Mouse (Mus musculus): ENCODE measurements around the gene Dgke. TPM values are rescaled to one million over a fixed set of nuclear protein-coding genes. Genes with fewer than 3 reads are reported as not detected.

Dgke gene
- polyA plus RNA-seq, 1 experiment, result 3.4 TPM

DNA sequence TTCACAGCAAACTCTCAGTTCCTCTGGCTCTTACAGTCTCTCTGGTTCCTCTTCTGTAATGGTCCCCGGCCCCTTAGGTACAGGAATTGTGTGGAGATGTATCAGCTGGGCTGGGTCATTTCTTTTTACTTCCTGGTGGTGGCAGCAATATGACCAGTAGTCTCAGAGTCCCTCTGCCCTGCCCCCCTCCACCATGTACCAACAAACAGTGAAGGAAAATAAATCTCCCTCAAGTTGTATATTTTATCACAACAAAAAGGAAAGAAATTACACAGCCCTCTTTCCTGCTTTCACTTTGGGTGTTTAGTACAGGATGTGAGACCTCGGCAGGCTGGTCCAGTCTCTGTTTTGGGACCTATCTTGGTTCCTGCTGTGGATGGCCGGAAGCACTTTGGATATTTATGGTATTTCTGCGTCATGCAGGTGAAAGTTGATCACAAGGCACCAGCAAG lies 9.7 kb upstream of the Dgke start:
- Histone ChIP-seq H3K4me3 (ENCODE audit: insufficient read depth, low read length) (no peak overlapping the region), H3K4me1 (ENCODE audit: control insufficient read depth, insufficient read depth, low read length) (peaks cover 13% of the 10 kb centered on the region)

DNA sequence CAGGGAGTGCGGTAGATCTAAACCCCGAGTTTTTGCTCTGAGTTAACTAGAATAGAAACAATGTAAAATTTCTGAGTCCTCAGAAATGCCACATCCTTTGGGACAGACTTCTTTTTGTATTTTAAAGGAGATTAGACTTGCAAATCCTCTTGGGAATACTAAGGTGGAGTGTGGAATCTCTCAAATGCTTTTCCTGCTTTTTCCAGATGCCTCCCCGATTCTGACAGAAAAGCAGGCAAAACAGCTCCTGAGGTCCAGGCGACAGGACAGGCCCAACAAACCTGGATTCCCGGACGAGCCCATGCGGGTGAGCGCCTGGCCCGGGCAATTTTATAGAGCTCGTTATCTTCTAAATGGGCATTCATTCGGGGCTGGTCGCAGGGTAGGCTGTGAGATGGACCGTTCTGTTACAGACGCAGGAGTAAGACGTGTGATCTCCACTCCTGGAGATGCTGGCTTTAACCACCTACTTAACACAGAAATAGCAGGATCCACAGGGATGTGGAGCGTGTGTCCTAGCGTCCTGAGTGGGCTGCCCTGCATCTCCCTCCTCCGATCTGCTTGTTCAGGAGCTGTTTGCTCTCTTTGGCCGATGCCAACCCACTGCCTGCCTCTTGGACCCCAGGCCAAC lies 8.2 kb upstream of the Dgke start:
- H3K4me1 ChIP-seq (ENCODE audit: control insufficient read depth, insufficient read depth, low read length), result peaks cover 7% of the 10 kb centered on the region
- H3K27ac ChIP-seq (ENCODE audit: insufficient read depth, low read depth, low read length), result no peak overlapping the region
- TF ChIP-seq CTCF (IDR thresholded peaks at IDR 0.05; ENCODE audit: low read depth, low read length) (no peak), POLR2A (IDR thresholded peaks at IDR 0.05; ENCODE audit: borderline replicate concordance, low read depth, low read length) (no peak)
- H3K4me3 ChIP-seq (ENCODE audit: insufficient read depth, low read length), result no peak overlapping the region

More for the DNA sequence above, 9.7 kb upstream of the Dgke start:
- peak overlapping the region; percentile 7; the same call in 1 of the 2 replicates for H3K27ac ChIP-seq (ENCODE audit: insufficient read depth, low read depth, low read length)
- 0 out of 2 replicates have a peak, but pooled peaks have one; percentile 9 for TF ChIP-seq CTCF (IDR thresholded peaks at IDR 0.05; ENCODE audit: low read depth, low read length)
- no peak for TF ChIP-seq POLR2A (IDR thresholded peaks at IDR 0.05; ENCODE audit: borderline replicate concordance, low read depth, low read length)

DNA sequence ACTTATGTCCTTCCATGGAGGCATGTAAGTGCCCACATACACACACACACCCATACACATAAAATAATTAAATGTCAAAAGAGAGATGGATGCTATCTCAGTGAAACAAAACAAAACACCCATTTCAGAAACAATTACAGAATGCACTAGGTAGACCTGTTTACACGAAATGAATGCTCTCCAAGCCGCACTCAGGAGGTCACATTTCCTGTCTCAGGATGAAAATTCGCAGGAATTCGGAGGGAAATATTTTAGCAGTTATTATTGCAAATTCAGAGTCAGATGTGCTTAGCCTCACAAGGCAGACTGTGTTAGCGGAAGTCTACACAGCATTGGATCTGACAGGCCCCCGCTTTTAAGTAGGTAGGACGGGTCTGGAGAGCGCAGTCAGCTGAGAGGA lies 6.9 kb upstream of the Dgke start, which contains the start of gene Gm525:
Gene Gm525, plus strand, starts transcription at position 301 of the 400 bp plus-strand sequence.
- no peak for TF ChIP-seq CTCF (IDR thresholded peaks at IDR 0.05; ENCODE audit: low read depth, low read length)
- TF ChIP-seq POLR2A (IDR thresholded peaks at IDR 0.05; ENCODE audit: borderline replicate concordance, low read depth, low read length), result no peak
- Histone ChIP-seq H3K4me3 (ENCODE audit: insufficient read depth, low read length) (no peak within 1 kb of the TSS), H3K4me1 (ENCODE audit: control insufficient read depth, insufficient read depth, low read length) (peaks cover 7% of the 10 kb centered on the region), H3K27ac (ENCODE audit: insufficient read depth, low read depth, low read length) (no peak within 1 kb of the TSS)

DNA sequence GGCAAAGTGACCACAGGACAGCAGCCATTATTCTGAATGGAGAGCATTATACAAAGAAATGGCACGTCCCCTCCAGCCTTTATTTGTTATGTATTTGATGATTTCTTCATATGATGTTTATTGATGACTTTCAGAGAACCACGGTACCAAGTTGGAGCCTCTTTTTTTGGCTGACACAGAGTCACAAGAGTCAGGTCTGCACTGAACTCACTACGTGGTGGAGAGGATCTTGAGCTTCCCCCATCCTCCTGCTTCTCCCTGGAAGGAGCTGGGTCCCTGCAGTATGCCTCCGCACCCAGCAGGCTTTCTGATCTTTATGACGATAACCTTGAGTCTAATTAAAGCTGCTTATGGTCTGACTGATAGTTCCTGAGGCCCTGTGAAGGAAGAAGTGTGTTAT lies 4.9 kb upstream of the Dgke start:
- H3K4me3 ChIP-seq (ENCODE audit: insufficient read depth, low read length), result no peak overlapping the region

DNA sequence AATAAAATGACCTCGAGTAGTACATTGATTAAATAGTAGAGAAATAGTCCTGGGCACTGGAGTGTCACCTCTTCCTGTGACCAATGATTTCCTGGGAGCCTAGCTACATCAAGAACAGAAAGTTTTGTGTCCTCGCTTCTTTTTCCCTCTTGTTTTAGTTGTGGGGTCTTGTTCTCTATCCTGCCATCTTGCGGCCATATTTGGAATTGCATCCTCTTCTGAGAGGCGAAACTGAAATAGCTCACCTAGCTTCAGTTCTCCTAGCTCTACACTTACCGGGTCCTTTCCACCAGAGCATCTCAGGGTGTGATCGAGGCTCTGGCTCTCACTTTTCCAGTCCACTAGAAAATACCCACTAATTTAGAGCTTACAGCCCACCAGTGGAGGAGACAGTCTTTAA lies 2.7 kb upstream of the Dgke start:
- H3K4me3 ChIP-seq (ENCODE audit: insufficient read depth, low read length), result no peak overlapping the region
- no peaks in the 10 kb centered on the region for H3K4me1 ChIP-seq (ENCODE audit: control insufficient read depth, insufficient read depth, low read length)
- H3K27ac ChIP-seq (ENCODE audit: insufficient read depth, low read depth, low read length), result no peak overlapping the region
- TF ChIP-seq CTCF (IDR thresholded peaks at IDR 0.05; ENCODE audit: low read depth, low read length) (no peak; the same call in 1 of the 2 replicates), POLR2A (IDR thresholded peaks at IDR 0.05; ENCODE audit: borderline replicate concordance, low read depth, low read length) (no peak)

More for the DNA sequence above, 4.9 kb upstream of the Dgke start:
- H3K4me1 ChIP-seq (ENCODE audit: control insufficient read depth, insufficient read depth, low read length), result peaks cover 5% of the 10 kb centered on the region
- H3K27ac ChIP-seq (ENCODE audit: insufficient read depth, low read depth, low read length), result no peak overlapping the region
- TF ChIP-seq CTCF (IDR thresholded peaks at IDR 0.05; ENCODE audit: low read depth, low read length), result no peak
- TF ChIP-seq POLR2A (IDR thresholded peaks at IDR 0.05; ENCODE audit: borderline replicate concordance, low read depth, low read length), result no peak

DNA sequence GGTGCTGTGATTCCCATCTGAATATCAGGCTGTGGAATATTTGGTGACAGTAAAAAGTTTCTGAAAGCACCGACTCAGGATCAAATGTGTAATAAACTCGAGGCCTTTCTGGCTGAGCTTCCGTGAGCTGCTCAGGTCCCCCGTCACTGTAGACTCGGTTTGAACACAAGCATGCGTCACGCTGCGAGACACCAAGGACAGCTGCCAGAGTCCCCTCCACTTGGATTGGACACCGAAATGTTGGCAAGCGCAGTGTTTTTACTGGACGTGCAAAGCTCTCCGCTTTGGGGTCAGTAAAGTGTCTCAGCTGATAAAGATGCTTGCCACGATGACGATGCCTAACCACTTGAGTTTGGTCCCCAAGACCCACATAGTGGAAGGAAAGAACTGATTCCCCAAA lies 2.0 kb upstream of the Dgke start:
- TF ChIP-seq POLR2A (IDR thresholded peaks at IDR 0.05; ENCODE audit: borderline replicate concordance, low read depth, low read length) (no peak), CTCF (IDR thresholded peaks at IDR 0.05; ENCODE audit: low read depth, low read length) (no peak)
- Histone ChIP-seq H3K27ac (ENCODE audit: insufficient read depth, low read depth, low read length) (no peak overlapping the region), H3K4me1 (ENCODE audit: control insufficient read depth, insufficient read depth, low read length) (no peaks in the 10 kb centered on the region), H3K4me3 (ENCODE audit: insufficient read depth, low read length) (no peak overlapping the region)

DNA sequence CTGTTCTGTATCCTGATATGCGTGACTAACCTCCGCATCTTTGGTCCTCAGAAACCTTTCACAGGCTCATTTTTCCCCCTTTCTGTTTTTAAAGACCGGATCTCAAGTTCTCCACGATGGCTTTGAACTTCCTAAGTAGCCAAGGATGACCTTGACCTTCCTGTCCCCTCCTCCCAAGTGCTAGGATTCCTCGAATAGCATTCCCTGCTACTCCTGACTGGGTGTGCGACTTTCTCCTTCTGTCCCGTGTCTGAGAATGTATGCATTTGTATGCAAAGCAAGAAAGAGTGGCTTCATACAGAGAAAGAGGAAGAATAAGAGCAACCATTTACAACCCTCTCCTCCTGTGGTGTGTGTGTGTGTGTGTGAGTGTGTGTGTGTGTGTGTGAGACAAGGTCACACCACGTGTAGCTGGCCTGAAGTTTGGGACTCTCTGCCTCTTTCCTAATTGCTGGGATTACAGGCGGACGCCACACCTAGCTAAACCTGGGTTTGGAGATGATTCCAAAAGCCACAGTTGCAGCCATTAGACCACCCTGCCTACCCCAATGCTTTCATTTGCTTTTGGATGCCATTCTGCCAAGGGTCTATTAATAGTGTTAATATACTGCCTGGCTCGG lies 1.3 kb upstream of the Dgke start:
- TF ChIP-seq POLR2A (IDR thresholded peaks at IDR 0.05; ENCODE audit: borderline replicate concordance, low read depth, low read length) (no peak), CTCF (IDR thresholded peaks at IDR 0.05; ENCODE audit: low read depth, low read length) (no peak)
- Histone ChIP-seq H3K4me1 (ENCODE audit: control insufficient read depth, insufficient read depth, low read length) (no peaks in the 10 kb centered on the region), H3K27ac (ENCODE audit: insufficient read depth, low read depth, low read length) (no peak overlapping the region), H3K4me3 (ENCODE audit: insufficient read depth, low read length) (no peak overlapping the region)

DNA sequence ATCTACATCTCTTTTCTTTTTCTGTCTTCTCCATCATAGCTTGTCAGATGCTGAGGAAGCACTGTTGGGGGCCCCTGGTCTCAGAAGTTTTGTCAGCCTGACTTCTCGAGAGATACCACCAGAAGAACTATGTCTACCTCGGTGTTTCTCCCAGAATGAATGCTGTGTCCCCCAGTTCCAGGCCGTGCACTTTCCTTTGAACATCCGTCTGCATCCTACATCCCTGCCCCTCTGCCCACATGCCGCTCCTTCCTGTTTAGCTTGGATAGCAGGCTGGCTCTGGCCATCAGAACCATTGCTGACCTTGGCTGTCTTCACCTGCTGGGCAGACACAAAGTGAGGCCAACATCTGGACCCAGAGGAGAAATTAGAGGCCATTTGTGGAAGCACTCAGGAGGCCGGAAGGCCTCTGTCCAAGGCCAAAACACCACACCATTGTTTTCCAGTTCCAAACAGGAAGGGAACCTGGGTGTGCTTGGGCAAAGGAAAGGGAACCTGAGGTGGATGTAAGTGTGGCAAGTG lies 712 bp upstream of the Dgke start:
- H3K27ac ChIP-seq (ENCODE audit: insufficient read depth, low read depth, low read length), result no peak overlapping the region
- TF ChIP-seq CTCF (IDR thresholded peaks at IDR 0.05; ENCODE audit: low read depth, low read length) (no peak), POLR2A (IDR thresholded peaks at IDR 0.05; ENCODE audit: borderline replicate concordance, low read depth, low read length) (no peak)
- H3K4me1 ChIP-seq (ENCODE audit: control insufficient read depth, insufficient read depth, low read length), result no peaks in the 10 kb centered on the region
- no peak overlapping the region for H3K4me3 ChIP-seq (ENCODE audit: insufficient read depth, low read length)

DNA sequence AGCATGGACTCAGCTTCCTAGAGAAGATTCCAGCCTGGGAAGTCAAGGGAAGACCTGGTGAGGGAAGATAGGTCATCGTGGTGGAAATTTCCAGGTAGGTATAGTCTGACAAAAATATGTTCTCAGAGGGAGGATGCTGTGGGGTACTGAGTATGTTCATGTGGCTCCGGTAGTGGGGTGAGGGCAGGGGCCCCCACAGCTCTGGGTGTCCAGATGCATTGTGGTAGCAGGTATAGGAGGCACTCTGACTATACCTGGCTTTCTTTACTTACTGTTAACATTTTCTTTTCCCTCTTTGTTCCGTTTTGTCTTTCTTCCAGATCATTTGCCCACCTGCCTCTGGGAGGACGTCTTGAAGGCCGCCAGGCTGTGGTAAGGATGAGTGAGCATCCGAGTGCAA lies 524 bp downstream of the Dgke start:
- Histone ChIP-seq H3K4me3 (ENCODE audit: insufficient read depth, low read length) (no peak overlapping the region), H3K4me1 (ENCODE audit: control insufficient read depth, insufficient read depth, low read length) (no peaks in the 10 kb centered on the region), H3K27ac (ENCODE audit: insufficient read depth, low read depth, low read length) (no peak overlapping the region)
- no peak for TF ChIP-seq POLR2A (IDR thresholded peaks at IDR 0.05; ENCODE audit: borderline replicate concordance, low read depth, low read length)
- TF ChIP-seq CTCF (IDR thresholded peaks at IDR 0.05; ENCODE audit: low read depth, low read length), result no peak

DNA sequence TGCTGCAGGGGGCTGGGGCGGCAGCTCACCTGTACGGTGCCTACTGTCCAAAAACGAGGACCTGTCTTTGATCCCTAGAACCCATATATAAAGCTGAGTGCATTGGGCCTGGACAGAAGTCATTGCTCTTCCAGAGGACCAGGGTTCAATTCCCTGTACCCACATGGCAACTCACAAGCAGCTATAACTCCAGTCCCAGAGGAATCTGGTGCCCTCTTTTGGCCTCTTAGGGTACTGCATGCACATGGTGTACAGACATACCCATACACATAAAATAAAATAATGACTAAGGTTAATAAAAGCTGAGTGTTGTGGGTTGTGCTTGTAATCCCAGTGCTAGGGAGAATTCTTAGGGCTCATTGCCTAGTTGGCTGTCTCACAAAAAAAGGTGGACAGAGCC lies 1.4 kb downstream of the Dgke start:
- 0 out of 2 replicates have a peak, but pooled peaks have one; percentile 25 for TF ChIP-seq CTCF (IDR thresholded peaks at IDR 0.05; ENCODE audit: low read depth, low read length)
- TF ChIP-seq POLR2A (IDR thresholded peaks at IDR 0.05; ENCODE audit: borderline replicate concordance, low read depth, low read length), result no peak
- no peaks in the 10 kb centered on the region for H3K4me1 ChIP-seq (ENCODE audit: control insufficient read depth, insufficient read depth, low read length)
- H3K4me3 ChIP-seq (ENCODE audit: insufficient read depth, low read length), result no peak overlapping the region
- H3K27ac ChIP-seq (ENCODE audit: insufficient read depth, low read depth, low read length), result no peak overlapping the region

Data from bone marrow macrophage, adult 2 months (primary cell).